Mouse (Mus musculus) NIH3T3 (cell line): ENCODE data around the gene Gli1.

Source experiments
- DNase-seq: peaks from one replicate; pipeline ENCODE4 v3.0.0-alpha.2; 2012; ENCODE audit warnings: low read depth

The Gli1 gene

DNA sequence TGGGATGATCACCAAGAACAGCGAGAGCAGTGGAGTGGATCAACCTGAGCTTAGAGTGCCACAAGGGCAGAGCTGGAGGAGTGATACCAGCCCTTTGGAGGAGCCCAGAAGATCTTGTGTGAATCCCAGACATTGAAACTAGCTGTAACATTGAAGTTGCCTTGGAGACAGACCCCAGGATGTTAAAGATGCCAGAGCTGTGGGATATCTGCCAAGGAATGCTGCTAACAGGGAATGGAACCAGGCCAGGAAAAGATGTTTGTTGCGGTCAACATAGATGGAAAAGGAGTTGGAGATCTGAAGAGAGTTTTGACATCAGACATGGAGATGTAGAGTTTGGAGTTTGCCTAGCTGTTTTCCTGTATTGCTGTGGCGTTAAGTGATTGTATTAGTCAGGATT lies 4.4 kb upstream of the Gli1 start:
- peak; percentile 46 for DNase-seq

DNA sequence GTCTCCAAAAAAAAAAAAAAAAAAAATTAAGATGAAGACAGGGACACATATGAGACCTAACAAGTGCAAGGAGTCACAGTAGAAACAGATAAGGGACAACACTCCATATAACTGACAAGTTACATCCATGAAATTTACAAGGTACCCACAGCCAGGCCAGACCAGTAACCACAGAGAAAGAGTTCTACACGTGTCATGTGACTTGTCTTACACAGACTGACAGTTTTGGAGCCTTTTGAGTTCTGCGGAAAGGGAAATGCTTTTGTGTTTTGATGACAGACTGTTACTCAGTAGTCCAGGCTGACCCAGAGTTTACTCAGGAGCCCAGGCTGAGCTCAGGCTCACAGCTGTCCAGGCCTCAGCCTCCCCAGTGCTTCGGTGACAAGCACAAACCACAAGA lies 1.3 kb upstream of the Gli1 start:
- no peak for DNase-seq

DNA sequence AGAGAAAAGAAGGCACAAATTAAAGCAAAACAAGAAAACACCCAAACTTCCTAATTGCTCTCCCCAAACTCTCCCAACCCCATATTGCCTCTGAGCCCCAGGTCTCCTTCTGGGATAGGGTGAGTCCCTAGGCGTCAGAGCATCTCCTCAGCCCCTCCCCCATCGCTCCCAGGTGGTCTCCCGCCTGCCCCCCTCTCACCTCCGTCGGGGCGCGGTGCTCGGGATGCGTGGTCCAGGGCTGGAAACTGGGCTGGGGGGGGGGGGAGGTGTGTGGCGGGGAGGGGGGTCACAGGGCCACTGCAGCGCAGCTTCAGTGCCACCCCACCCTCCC lies 449 bp downstream of the Gli1 start:
- DNase-seq: no peak

GRCm38 (mm10) chr10:127340577-127341359 lies 1.0 kb downstream of the Gli1 start:
- DNase-seq: no peak

DNA sequence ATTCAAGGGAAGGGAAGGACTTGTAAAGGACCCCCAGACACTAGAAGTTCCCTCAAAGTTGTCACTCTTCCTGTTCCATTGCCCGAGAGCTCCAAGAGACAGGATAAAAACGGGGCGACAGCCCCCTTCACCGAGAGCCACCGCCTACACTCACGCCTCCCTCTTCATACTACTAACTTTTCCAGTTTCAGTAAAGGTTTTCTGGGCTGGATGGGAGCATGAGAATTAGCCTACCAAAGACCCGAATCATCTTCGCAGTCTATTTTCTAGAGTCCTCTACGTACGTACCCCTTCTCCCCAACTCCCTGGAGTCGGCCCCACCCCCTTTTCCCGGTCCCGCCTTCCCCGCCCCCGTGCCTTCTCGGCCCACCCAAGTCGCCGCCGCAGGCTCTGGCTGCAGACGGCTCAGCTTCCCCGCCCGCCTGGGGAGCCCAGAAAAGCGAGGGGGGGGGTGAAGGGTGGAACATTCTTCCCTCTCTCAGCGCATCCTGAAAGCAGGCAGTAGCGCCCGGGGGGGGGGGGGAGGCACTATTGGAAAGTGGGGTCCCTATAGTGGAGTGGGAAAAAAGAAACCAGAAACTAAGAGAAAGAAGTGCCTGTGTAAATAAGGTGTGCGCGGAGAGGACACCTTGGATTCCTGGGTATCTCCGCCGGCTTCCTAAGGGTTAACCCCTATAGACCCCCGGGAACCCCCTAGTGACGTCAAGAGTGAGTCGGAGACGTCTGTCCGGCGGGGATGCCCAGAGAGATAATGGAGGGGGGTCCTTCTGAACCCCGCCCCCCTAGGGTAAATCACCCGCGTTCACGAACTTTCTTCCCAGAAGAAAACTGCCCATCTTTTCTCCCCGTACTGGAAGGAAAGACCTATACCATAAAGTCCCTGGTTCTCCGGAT lies 1.8 kb downstream of the Gli1 start:
- DNase-seq: peak; percentile 80

DNA sequence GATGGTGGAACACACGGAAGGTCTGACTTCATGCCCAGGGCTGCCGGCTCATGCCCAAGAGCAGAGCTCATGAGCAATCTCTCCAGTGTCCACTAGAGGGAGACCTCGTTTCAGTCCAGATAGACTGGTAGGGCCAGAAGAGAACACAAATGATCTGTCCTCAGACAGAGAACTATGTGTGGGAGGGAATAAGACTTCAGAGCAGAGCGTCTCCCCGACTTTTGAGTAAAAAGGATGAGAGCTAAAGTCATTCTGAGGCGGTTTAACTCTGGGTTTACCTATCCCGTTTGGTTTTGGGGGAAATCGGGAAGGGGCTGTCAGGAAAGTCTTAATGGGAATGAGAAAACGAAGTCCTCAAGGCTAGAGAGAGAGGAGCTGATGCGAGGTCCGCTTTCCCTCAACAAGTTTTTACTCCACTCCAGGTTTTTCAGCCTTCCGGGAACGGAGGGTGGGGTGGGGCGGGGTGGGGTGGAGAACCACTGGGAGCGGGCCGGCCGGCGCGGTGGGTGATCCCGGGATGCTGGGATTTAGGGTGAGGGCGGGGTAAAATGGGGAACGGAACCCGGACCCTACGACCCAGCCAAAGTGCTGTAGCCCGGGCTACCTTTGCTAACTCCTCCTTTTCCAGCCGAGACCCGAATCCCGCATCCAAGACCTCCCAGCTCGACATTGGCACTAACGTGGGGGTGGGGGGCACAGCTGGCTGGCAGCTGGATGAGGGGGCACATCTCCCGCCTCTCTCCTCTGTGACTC lies 2.7 kb downstream of the Gli1 start:
- peak; percentile 96 for DNase-seq

- DNase-seq: no peak
Observed at GRCm38 (mm10) chr10:127337536-127338099, 4.2 kb downstream of the Gli1 start.

- no peak for DNase-seq
Observed at GRCm38 (mm10) chr10:127336952-127337351, 4.8 kb downstream of the Gli1 start.

- DNase-seq: no peak
Observed at GRCm38 (mm10) chr10:127335271-127335670, 6.5 kb downstream of the Gli1 start.

DNA sequence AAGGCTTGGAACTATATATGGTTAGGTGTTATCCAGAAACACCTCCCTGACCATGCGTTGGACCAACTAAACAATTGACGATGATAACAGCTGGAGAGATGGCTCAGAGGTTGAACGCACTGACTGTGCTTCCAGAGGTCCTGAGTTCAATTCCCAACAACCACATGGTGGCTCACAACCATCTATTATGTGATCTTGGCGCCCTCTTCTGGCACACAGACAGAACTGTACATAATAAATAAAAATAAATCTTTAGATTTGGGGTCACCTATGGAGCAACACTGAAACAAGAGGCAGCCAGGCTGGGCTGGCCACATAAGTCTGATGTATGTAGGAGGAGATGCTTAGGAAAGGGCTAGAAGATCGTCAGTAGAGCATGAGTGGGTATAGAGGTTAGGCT lies 8.6 kb downstream of the Gli1 start:
- peak; percentile 48 for DNase-seq

DNA sequence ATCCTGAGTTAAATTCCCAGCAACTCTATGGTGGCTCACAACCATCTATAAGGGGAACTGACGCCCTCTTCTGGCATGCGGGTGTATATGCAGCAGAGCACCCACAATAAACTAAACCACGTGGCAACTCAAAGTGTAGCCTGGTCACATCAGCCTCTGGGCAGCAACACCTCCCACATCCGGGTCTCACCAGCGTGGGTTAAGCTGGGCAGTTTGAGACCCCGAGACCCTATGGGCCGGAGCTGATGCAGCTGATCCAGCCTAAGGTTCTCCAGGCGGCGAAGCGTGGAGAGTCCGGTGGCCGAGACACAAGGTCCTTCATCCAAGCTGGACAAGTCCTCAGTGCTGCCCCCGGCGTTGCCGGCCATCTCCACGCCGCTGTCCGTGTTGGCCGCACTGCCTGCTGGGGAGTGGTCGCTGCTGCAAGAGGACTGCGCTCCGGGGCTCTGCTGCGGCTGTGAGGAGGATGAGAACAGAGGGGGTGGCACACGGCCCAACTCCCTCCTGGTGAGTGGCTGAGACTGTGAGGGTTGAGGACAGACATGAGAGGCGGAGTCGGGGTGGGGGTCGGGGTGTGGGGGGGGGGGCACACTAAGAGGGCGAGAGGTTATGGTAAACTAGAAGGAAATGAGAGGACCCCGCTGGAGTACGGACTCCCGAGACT lies 9.4 kb downstream of the Gli1 start:
- no peak for DNase-seq

DNA sequence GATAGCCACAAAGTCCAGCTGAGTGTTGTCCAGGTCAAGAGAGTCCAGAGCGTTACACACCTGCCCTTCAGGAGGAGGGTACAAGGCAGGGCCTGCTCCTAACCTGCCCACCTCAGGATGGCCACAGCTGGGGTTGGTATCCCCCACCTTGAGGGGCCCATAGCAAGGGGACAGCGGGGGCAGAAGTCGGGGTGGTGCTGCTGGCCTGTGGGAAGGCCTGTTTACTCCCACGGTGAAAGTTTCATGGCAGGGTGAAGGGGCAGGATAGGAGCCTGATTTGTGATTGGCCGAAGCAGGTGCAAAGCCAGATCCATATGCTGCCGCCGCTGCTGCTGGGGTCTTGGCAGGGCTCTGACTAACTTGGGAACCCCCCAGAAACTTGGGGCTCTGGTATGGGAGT lies 11.6 kb downstream of the Gli1 start:
- DNase-seq: no peak

DNA sequence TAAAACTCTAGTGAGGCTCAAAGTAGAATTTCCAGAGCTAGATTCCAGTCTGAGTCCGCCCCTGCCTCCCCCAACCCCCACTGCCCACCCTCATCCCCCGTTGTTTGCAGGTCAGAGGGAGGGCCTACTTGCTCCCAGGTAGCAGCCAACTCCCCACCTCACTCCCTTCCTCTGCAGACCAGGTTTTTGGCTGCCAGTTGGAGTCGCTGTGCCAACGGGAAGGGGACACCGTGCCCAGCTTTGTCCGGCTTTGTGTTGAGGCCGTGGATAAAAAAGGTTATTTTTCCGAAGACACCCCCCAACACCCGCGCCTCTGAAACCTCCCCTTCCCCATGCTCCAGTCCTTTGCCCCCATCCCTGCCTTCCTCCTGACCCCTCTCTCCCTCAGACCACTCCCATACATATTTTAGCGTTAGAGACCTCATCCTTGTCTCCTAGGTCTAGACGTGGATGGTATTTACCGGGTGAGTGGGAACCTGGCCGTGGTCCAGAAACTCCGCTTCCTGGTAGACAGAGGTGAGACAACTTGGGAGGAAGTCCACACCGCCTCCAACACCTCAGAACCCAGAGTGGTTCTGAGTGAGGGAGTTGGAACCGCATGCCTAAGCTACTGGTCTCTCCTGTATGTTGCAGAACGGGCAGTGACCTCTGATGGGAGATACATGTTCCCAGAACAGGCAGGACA lies 14.2 kb downstream of the Gli1 start:
- no peak for DNase-seq

DNA sequence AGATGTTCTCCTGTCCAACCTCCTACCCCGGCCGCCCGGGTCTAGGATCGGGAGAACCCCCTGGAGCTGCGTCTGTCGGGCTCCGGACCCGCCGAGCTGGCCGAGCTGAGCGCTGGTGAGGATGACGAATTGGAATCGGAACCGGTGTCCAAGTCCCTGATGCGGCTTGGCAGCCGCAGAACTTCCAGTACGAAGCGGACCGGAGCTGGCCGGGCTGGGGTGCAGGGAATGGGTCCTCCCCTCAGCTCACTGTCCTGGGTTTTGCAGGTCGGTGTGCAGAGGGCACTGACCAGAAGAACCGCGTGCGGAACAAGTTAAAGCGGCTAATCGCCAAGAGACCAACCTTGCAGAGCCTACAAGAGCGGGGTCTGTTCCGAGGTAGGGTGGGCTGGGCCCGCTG lies 14.9 kb downstream of the Gli1 start:
- no peak for DNase-seq

- DNase-seq: no peak
Observed at GRCm38 (mm10) chr10:127326017-127326801, 15.6 kb downstream of the Gli1 start.

- DNase-seq: no peak
Observed at GRCm38 (mm10) chr10:127325454-127326016, 16.2 kb downstream of the Gli1 start.

DNA sequence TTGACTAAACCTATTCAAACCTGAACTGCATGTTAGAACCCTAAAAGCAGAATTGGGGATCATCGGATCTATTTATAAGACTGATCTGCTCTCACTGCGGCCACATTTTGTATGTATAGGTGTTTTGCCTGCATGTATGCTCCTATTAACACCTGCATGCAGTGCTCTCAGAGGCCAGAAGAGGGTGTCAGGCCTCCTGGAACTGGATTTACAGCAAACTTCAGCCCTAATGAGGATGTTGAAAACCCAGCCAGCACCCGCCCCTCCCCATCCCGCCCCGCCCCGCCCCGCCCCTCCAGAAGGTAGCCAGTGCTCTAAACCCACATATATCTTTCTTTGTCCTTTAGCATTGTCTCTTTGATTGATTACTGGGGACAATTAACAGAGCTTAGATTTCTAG lies 17.3 kb downstream of the Gli1 start:
- peak; percentile 62 for DNase-seq

DNA sequence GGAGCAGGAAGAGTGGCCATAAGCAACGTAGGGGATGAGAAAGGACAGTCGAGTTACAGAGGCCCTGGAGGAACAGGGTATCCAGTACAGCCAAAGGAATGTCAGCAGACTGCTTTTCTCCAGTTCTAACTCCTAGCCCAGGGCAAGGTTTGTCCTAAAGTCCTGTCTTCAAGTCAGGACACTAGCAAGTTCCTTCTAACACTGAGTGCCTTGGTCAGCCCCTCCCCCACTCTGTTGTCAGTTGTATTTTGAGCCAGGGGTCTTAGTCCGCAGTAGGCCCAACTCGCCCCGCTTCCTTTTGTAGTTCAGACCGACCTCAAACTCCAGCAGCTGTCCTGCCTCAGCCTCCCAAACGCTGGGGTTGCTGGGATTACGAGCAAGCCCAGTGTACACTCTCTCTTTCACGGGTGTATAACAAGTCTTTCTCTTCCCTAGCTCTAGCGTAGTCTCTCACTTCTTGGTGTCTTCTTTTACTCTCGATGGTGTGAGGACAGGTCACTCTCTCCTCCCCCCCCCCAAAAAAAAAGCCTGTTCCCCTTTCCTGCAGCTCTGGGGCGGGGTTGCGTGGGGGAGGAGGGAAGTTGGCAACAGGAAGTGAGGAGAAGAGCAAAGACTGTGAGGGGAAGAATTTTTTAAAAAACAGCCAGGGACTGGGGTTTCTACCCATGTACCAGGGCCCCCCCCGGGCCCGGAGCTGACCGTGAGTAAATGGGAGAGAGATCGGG lies 18.5 kb downstream of the Gli1 start:
- DNase-seq: no peak

DNA sequence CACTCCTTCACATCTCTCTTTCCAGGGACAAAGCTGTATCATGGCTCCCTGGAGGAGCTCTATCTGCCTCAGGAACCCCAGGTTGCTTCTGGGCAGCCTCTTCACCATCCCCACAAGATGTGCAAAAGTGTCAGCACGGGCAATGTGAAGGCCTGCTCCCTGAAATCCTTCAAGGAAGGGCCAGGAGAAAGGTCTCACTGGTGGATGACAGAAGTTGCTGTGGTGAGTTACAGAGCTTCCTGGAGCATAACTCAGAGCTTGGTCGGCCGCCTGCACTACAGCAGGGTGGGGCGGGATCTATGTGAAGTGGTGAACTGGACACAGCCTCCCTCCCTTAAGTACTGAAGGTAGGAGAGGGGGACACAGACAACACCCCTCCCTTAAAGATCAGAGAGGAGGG lies 19.1 kb downstream of the Gli1 start:
- DNase-seq: no peak
